Mouse (Mus musculus) cerebellum, adult 2 months (tissue): ENCODE measurements around the gene Ywhah.

ENCODE experiments used
- CTCF ChIP-seq: fragments of 200-500 bp; IDR thresholded peaks from 2 replicates; pipeline ENCODE4 v1.5.1; 2011; ENCODE audit warnings: low read depth, mild to moderate bottlenecking, control low read depth, low read length, moderate library complexity, borderline replicate concordance; ENCODE audit not compliant: insufficient read depth
- POLR2A ChIP-seq: fragments of 200-500 bp; IDR thresholded peaks from 2 replicates; pipeline ENCODE4 v1.6.1; 2011; ENCODE audit warnings: low read length, control low read depth, borderline replicate concordance; ENCODE audit not compliant: insufficient read depth

- TF ChIP-seq CTCF (no peak), POLR2A (no peak)
These were observed 4.7 kb downstream of the Ywhah start for GRCm38 (mm10) chr5:33023337-33023736.
